Mouse (Mus musculus) cortical plate, adult 2 months (tissue): ENCODE measurements around the gene Cdk5.

Source experiments
- CTCF ChIP-seq: fragments of 200-500 bp; IDR thresholded peaks from 2 replicates; pipeline ENCODE4 v1.5.1; 2011; ENCODE audit warnings: mild to moderate bottlenecking, control low read depth, low read length; ENCODE audit not compliant: insufficient read depth; ENCODE audit errors: extremely low read depth
- POLR2A ChIP-seq: fragments of 200-500 bp; IDR thresholded peaks from 2 replicates; pipeline ENCODE4 v1.6.1; 2011; ENCODE audit warnings: mild to moderate bottlenecking, low read length, control low read depth; ENCODE audit not compliant: insufficient read depth; ENCODE audit errors: extremely low read depth

- TF ChIP-seq CTCF (no peak), POLR2A (no peak)
Observed at GRCm38 (mm10) chr5:24400362-24400761, 23.0 kb downstream of the Cdk5 start.
